Mouse (Mus musculus): ENCODE results near the gene Tfam. TPM values are rescaled to one million over a fixed set of nuclear protein-coding genes. Genes with fewer than 3 reads are reported as not detected.

Tfam gene
- 101 and 111 TPM in 2 replicates for polyA plus RNA-seq (2014; fragmentation: Nextera tagmentation; extraction: Ambion mirVana)

GRCm38 (mm10) chr10:71238240-71238554 is at the start of gene Tfam:
Gene Tfam, minus strand, starts transcription at chr10:71238280.
- ATAC-seq (ENCODE audit: low FRiP score) (no peak), DNase-seq (ENCODE audit: low spot score, missing footprints) (no peak)
- Histone ChIP-seq H3K27ac (ENCODE audit: low read depth, low read length) (no peak within 1 kb of the TSS), H3K9ac (ENCODE audit: low read length) (peak within 1 kb of the TSS; percentile 89), H3K4me3 (ENCODE audit: low read depth, low read length) (peak within 1 kb of the TSS; percentile 87), H3K36me3 (ENCODE audit: control insufficient read depth, insufficient read depth, low read length) (peaks cover 4% of the 10 kb centered on the region), H3K4me2 (peak within 1 kb of the TSS; percentile 64), H3K4me1 (ENCODE audit: control insufficient read depth, insufficient read depth, low read length) (peaks cover 5% of the 10 kb centered on the region), H3K27me3 (ENCODE audit: control insufficient read depth, insufficient read depth, low read length) (no peaks in the 10 kb centered on the region), H3K9me3 (ENCODE audit: control insufficient read depth, low read length) (no peaks in the 10 kb centered on the region)
- 6% methylated on average over 7 of the region's 7 CpGs for WGBS

GRCm38 (mm10) chr10:71285126-71285580 is 47.1 kb upstream of the Tfam start, which contains the start of gene Ube2d1:
Gene Ube2d1, minus strand, starts transcription at chr10:71285262.
- peak within 1 kb of the TSS; percentile 96 for H3K9ac ChIP-seq (ENCODE audit: low read length)
- peak within 1 kb of the TSS; percentile 86 for H3K4me3 ChIP-seq (ENCODE audit: low read depth, low read length)
- peaks cover 14% of the 10 kb centered on the region; the same call in 1 of the 2 replicates for H3K4me1 ChIP-seq (ENCODE audit: control insufficient read depth, insufficient read depth, low read length)
- DNase-seq (ENCODE audit: low spot score, missing footprints) (peak; percentile 98), ATAC-seq (ENCODE audit: low FRiP score) (peak; percentile 96)
- H3K27me3 ChIP-seq (ENCODE audit: control insufficient read depth, insufficient read depth, low read length) = no peaks in the 10 kb centered on the region
- peak within 1 kb of the TSS; percentile 50 for H3K4me2 ChIP-seq
- no peaks in the 10 kb centered on the region for H3K9me3 ChIP-seq (ENCODE audit: control insufficient read depth, low read length)
- WGBS = 0% methylated on average over 47 of the region's 50 CpGs
- no peaks in the 10 kb centered on the region for H3K36me3 ChIP-seq (ENCODE audit: control insufficient read depth, insufficient read depth, low read length)
- peak within 1 kb of the TSS; percentile 57 for H3K27ac ChIP-seq (ENCODE audit: low read depth, low read length)

GRCm38 (mm10) chr10:71284511-71285125 is 46.5 kb upstream of the Tfam start:
- Histone ChIP-seq H3K9ac (ENCODE audit: low read length) (peak overlapping the region; percentile 96), H3K27ac (ENCODE audit: low read depth, low read length) (peak overlapping the region; percentile 57), H3K27me3 (ENCODE audit: control insufficient read depth, insufficient read depth, low read length) (no peaks in the 10 kb centered on the region), H3K4me1 (ENCODE audit: control insufficient read depth, insufficient read depth, low read length) (peaks cover 14% of the 10 kb centered on the region; the same call in 1 of the 2 replicates), H3K9me3 (ENCODE audit: control insufficient read depth, low read length) (no peaks in the 10 kb centered on the region), H3K36me3 (ENCODE audit: control insufficient read depth, insufficient read depth, low read length) (no peaks in the 10 kb centered on the region), H3K4me2 (peak overlapping the region; percentile 50), H3K4me3 (ENCODE audit: low read depth, low read length) (peak overlapping the region; percentile 86)
- DNase-seq (ENCODE audit: low spot score, missing footprints) (no peak), ATAC-seq (ENCODE audit: low FRiP score) (peak; percentile 83)
- WGBS = under 1% methylated on average over 41 of the region's 41 CpGs

- no peaks in the 10 kb centered on the region for H3K36me3 ChIP-seq (ENCODE audit: control insufficient read depth, insufficient read depth, low read length)
- H3K4me2 ChIP-seq = peak overlapping the region; percentile 50
- no peaks in the 10 kb centered on the region for H3K9me3 ChIP-seq (ENCODE audit: control insufficient read depth, low read length)
- peak overlapping the region; percentile 57; the same call in 1 of the 2 replicates for H3K27ac ChIP-seq (ENCODE audit: low read depth, low read length)
- H3K4me1 ChIP-seq (ENCODE audit: control insufficient read depth, insufficient read depth, low read length) = peaks cover 14% of the 10 kb centered on the region; the same call in 1 of the 2 replicates
- no peaks in the 10 kb centered on the region for H3K27me3 ChIP-seq (ENCODE audit: control insufficient read depth, insufficient read depth, low read length)
- WGBS = 19% methylated on average over 8 of the region's 8 CpGs
- H3K4me3 ChIP-seq (ENCODE audit: low read depth, low read length) = peak overlapping the region; percentile 86
- no peak for DNase-seq (ENCODE audit: low spot score, missing footprints)
- ATAC-seq (ENCODE audit: low FRiP score) = no peak
- peak overlapping the region; percentile 96 for H3K9ac ChIP-seq (ENCODE audit: low read length)
Observed at GRCm38 (mm10) chr10:71284131-71284510, 46.0 kb upstream of the Tfam start.

- no peak for ATAC-seq (ENCODE audit: low FRiP score)
- Histone ChIP-seq H3K4me3 (ENCODE audit: low read depth, low read length) (no peak overlapping the region), H3K9me3 (ENCODE audit: control insufficient read depth, low read length) (no peaks in the 10 kb centered on the region), H3K27ac (ENCODE audit: low read depth, low read length) (no peak overlapping the region), H3K27me3 (ENCODE audit: control insufficient read depth, insufficient read depth, low read length) (no peaks in the 10 kb centered on the region), H3K4me2 (no peak overlapping the region), H3K9ac (ENCODE audit: low read length) (no peak overlapping the region), H3K36me3 (ENCODE audit: control insufficient read depth, insufficient read depth, low read length) (0 out of 2 replicates have a peak, but pooled peaks cover 2% of the 10 kb centered on the region), H3K4me1 (ENCODE audit: control insufficient read depth, insufficient read depth, low read length) (peaks cover 4% of the 10 kb centered on the region)
- peak; percentile 78 for DNase-seq (ENCODE audit: low spot score, missing footprints)
- WGBS = 68% methylated on average over 9 of the region's 9 CpGs
Observed at GRCm38 (mm10) chr10:71273008-71273739, 35.1 kb upstream of the Tfam start.

GRCm38 (mm10) chr10:71267973-71268372 is 29.9 kb upstream of the Tfam start:
- ATAC-seq (ENCODE audit: low FRiP score) (peak; percentile 28; the same call in 1 of the 2 replicates), DNase-seq (ENCODE audit: low spot score, missing footprints) (no peak)
- WGBS = 86% methylated on average over 2 of the region's 2 CpGs
- Histone ChIP-seq H3K4me2 (no peak overlapping the region), H3K36me3 (ENCODE audit: control insufficient read depth, insufficient read depth, low read length) (no peaks in the 10 kb centered on the region), H3K9ac (ENCODE audit: low read length) (no peak overlapping the region), H3K4me1 (ENCODE audit: control insufficient read depth, insufficient read depth, low read length) (peaks cover under 1% of the 10 kb centered on the region), H3K9me3 (ENCODE audit: control insufficient read depth, low read length) (no peaks in the 10 kb centered on the region), H3K27me3 (ENCODE audit: control insufficient read depth, insufficient read depth, low read length) (no peaks in the 10 kb centered on the region), H3K4me3 (ENCODE audit: low read depth, low read length) (no peak overlapping the region), H3K27ac (ENCODE audit: low read depth, low read length) (no peak overlapping the region)

- 86% methylated on average over 11 of the region's 11 CpGs for WGBS
- no peak overlapping the region for H3K27ac ChIP-seq (ENCODE audit: low read depth, low read length)
- no peak for ATAC-seq (ENCODE audit: low FRiP score)
Observed at GRCm38 (mm10) chr10:71267511-71267910, 29.4 kb upstream of the Tfam start.

GRCm38 (mm10) chr10:71265067-71265466 is 27.0 kb upstream of the Tfam start:
- Histone ChIP-seq H3K9me3 (ENCODE audit: control insufficient read depth, low read length) (no peaks in the 10 kb centered on the region), H3K36me3 (ENCODE audit: control insufficient read depth, insufficient read depth, low read length) (no peaks in the 10 kb centered on the region), H3K27ac (ENCODE audit: low read depth, low read length) (no peak overlapping the region), H3K4me2 (no peak overlapping the region), H3K4me1 (ENCODE audit: control insufficient read depth, insufficient read depth, low read length) (no peaks in the 10 kb centered on the region), H3K4me3 (ENCODE audit: low read depth, low read length) (no peak overlapping the region), H3K9ac (ENCODE audit: low read length) (no peak overlapping the region), H3K27me3 (ENCODE audit: control insufficient read depth, insufficient read depth, low read length) (no peaks in the 10 kb centered on the region)
- WGBS = 89% methylated on average over 4 of the region's 4 CpGs
- DNase-seq (ENCODE audit: low spot score, missing footprints) = no peak
- no peak for ATAC-seq (ENCODE audit: low FRiP score)

More at GRCm38 (mm10) chr10:71267511-71267910, 29.4 kb upstream of the Tfam start:
- H3K4me2 ChIP-seq = no peak overlapping the region
- no peaks in the 10 kb centered on the region for H3K4me1 ChIP-seq (ENCODE audit: control insufficient read depth, insufficient read depth, low read length)
- no peaks in the 10 kb centered on the region for H3K36me3 ChIP-seq (ENCODE audit: control insufficient read depth, insufficient read depth, low read length)
- no peaks in the 10 kb centered on the region for H3K9me3 ChIP-seq (ENCODE audit: control insufficient read depth, low read length)
- DNase-seq (ENCODE audit: low spot score, missing footprints) = no peak
- H3K9ac ChIP-seq (ENCODE audit: low read length) = no peak overlapping the region
- H3K27me3 ChIP-seq (ENCODE audit: control insufficient read depth, insufficient read depth, low read length) = no peaks in the 10 kb centered on the region
- no peak overlapping the region for H3K4me3 ChIP-seq (ENCODE audit: low read depth, low read length)

GRCm38 (mm10) chr10:71261637-71262036 is 23.6 kb upstream of the Tfam start:
- Histone ChIP-seq H3K9me3 (ENCODE audit: control insufficient read depth, low read length) (no peaks in the 10 kb centered on the region), H3K4me1 (ENCODE audit: control insufficient read depth, insufficient read depth, low read length) (no peaks in the 10 kb centered on the region), H3K4me2 (no peak overlapping the region), H3K4me3 (ENCODE audit: low read depth, low read length) (no peak overlapping the region), H3K9ac (ENCODE audit: low read length) (no peak overlapping the region), H3K27ac (ENCODE audit: low read depth, low read length) (no peak overlapping the region), H3K27me3 (ENCODE audit: control insufficient read depth, insufficient read depth, low read length) (no peaks in the 10 kb centered on the region), H3K36me3 (ENCODE audit: control insufficient read depth, insufficient read depth, low read length) (0 out of 2 replicates have a peak, but pooled peaks cover 3% of the 10 kb centered on the region)
- WGBS = 81% methylated on average over 8 of the region's 8 CpGs
- ATAC-seq (ENCODE audit: low FRiP score) (no peak), DNase-seq (ENCODE audit: low spot score, missing footprints) (no peak)
